Mouse (Mus musculus) neural tube, embryonic 14.5 days (tissue): ENCODE data around the gene Glyr1. TPM values are rescaled to one million over a fixed set of nuclear protein-coding genes. Genes with fewer than 3 reads are reported as not detected.

ENCODE experiments used
- ATAC-seq: fragments of 200-750 bp; cut with Nextera tagmentation; 2 replicates; pipeline ENCODE4 v1.8.0; 2017; ENCODE audit warnings: low read depth, mild to moderate bottlenecking, moderate TSS enrichment, moderate library complexity
- H3K27ac ChIP-seq: fragments of 300-500 bp; sonication (generic); 2 replicates; pipeline ENCODE4 v1.5.1; 2014; ENCODE audit warnings: low read depth, mild to moderate bottlenecking, control low read depth, low read length, moderate library complexity, mixed read lengths
- H3K27me3 ChIP-seq: fragments of 300-500 bp; sonication (generic); 2 replicates; pipeline ENCODE4 v1.6.1; 2014; ENCODE audit warnings: low read length; ENCODE audit not compliant: control insufficient read depth, insufficient read depth
- H3K36me3 ChIP-seq: fragments of 300-500 bp; sonication (generic); 2 replicates; pipeline ENCODE4 v1.6.1; 2014; ENCODE audit warnings: low read length, mixed read lengths; ENCODE audit not compliant: control insufficient read depth, insufficient read depth
- H3K4me1 ChIP-seq: fragments of 300-500 bp; sonication (generic); 2 replicates; pipeline ENCODE4 v1.6.1; 2014; ENCODE audit warnings: low read length; ENCODE audit not compliant: control insufficient read depth, insufficient read depth
- H3K4me2 ChIP-seq: fragments of 300-500 bp; sonication (generic); 2 replicates; pipeline ENCODE4 v1.6.1; 2014; ENCODE audit warnings: mild to moderate bottlenecking, low read depth, low read length, control low read depth
- H3K4me3 ChIP-seq: fragments of 300-500 bp; sonication (generic); 2 replicates; pipeline ENCODE4 v1.5.1; 2014; ENCODE audit warnings: low read depth, low read length, control low read depth, mixed read lengths
- H3K9ac ChIP-seq: fragments of 300-500 bp; sonication (generic); replicated peaks from 2 replicates; pipeline ENCODE4 v1.6.1; 2014; ENCODE audit warnings: low read depth, mild to moderate bottlenecking, control low read depth, low read length, mixed read lengths
- H3K9me3 ChIP-seq: fragments of 300-500 bp; sonication (generic); 2 replicates; pipeline ENCODE4 v1.6.1; 2016; ENCODE audit warnings: low read length; ENCODE audit not compliant: control insufficient read depth
- WGBS: fragments of 180-500 bp; shearing (Covaris S2); extraction: QIAGEN DNeasy Blood & Tissue Kit; methylation state at CpG from one replicate; pipeline ENCODE4 v1.1.7; 2014; 5-methylcytosine and 5-hydroxymethylcytosine counted together
- polyA plus RNA-seq: library from polyadenylated mRNA; unstranded; fragments of >200 nt; fragmentation: Nextera tagmentation; extraction: Ambion mirVana; gene quantifications from 2 replicates; pipeline ENCODE4 v1.2.1, GENCODE M21; 2014

Gene Glyr1
- polyA plus RNA-seq, 1 experiment from 2014 or later = 102 TPM

- Histone ChIP-seq H3K4me2 (no peak overlapping the region), H3K9me3 (no peaks in the 10 kb centered on the region), H3K36me3 (no peaks in the 10 kb centered on the region), H3K27ac (no peak overlapping the region), H3K4me1 (no peaks in the 10 kb centered on the region), H3K4me3 (no peak overlapping the region), H3K27me3 (no peaks in the 10 kb centered on the region), H3K9ac (no peak overlapping the region)
- no peak for ATAC-seq
- WGBS = 66% methylated on average over 3 of the region's 3 CpGs
Measured at GRCm38 (mm10) chr16:5000611-5001010, 49.1 kb downstream of the Glyr1 start.

DNA sequence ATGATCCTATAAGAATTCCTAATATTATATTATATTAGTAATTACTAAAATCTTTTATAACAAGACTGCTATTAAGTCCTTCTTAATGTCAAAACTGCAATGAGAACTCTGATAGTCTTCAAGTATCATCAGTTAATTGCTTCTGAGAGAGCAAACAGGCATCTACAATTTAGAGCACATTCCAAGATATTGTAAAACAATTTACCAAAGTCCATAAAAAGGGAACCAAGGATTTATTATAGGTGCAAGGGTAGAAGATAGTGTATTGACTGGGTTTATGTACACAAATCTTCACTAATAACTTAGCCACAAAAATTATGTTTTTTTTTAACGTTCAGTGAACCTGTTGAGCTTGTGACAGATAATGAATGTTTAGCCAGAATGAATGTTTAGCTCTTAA, 50.7 kb downstream of the Glyr1 start:
- H3K36me3 ChIP-seq = no peaks in the 10 kb centered on the region
- no peak overlapping the region for H3K9ac ChIP-seq
- no peak overlapping the region for H3K4me3 ChIP-seq
- H3K27me3 ChIP-seq = no peaks in the 10 kb centered on the region
- H3K9me3 ChIP-seq = no peaks in the 10 kb centered on the region
- H3K4me2 ChIP-seq = no peak overlapping the region
- WGBS = 73% methylated on average over 1 of the region's 1 CpGs
- no peaks in the 10 kb centered on the region for H3K4me1 ChIP-seq
- ATAC-seq = no peak
- no peak overlapping the region for H3K27ac ChIP-seq

GRCm38 (mm10) chr16:4997553-4997952, 52.1 kb downstream of the Glyr1 start, which contains the start of gene Sept12:
Gene Sept12, minus strand, starts transcription at chr16:4997852.
- Histone ChIP-seq H3K9ac (no peak within 1 kb of the TSS), H3K27ac (no peak within 1 kb of the TSS), H3K4me2 (no peak within 1 kb of the TSS), H3K9me3 (no peaks in the 10 kb centered on the region), H3K36me3 (no peaks in the 10 kb centered on the region), H3K27me3 (no peaks in the 10 kb centered on the region), H3K4me3 (no peak within 1 kb of the TSS), H3K4me1 (no peaks in the 10 kb centered on the region)
- 45% methylated on average over 3 of the region's 3 CpGs for WGBS
- ATAC-seq = no peak

- no peak overlapping the region for H3K9ac ChIP-seq
- WGBS = 89% methylated on average over 4 of the region's 4 CpGs
- no peak overlapping the region for H3K4me2 ChIP-seq
- H3K4me1 ChIP-seq = no peaks in the 10 kb centered on the region
- no peaks in the 10 kb centered on the region for H3K9me3 ChIP-seq
- H3K27me3 ChIP-seq = no peaks in the 10 kb centered on the region
- H3K4me3 ChIP-seq = no peak overlapping the region
- ATAC-seq = no peak
- H3K27ac ChIP-seq = no peak overlapping the region
- H3K36me3 ChIP-seq = no peaks in the 10 kb centered on the region
Measured at GRCm38 (mm10) chr16:4993276-4993675, 56.4 kb downstream of the Glyr1 start.

GRCm38 (mm10) chr16:4984717-4985116, 64.9 kb downstream of the Glyr1 start:
- Histone ChIP-seq H3K36me3 (no peaks in the 10 kb centered on the region), H3K9ac (no peak overlapping the region), H3K27ac (no peak overlapping the region), H3K9me3 (no peaks in the 10 kb centered on the region), H3K4me1 (no peaks in the 10 kb centered on the region), H3K27me3 (no peaks in the 10 kb centered on the region), H3K4me2 (no peak overlapping the region), H3K4me3 (no peak overlapping the region)
- 95% methylated on average over 12 of the region's 12 CpGs for WGBS
- ATAC-seq = no peak

DNA sequence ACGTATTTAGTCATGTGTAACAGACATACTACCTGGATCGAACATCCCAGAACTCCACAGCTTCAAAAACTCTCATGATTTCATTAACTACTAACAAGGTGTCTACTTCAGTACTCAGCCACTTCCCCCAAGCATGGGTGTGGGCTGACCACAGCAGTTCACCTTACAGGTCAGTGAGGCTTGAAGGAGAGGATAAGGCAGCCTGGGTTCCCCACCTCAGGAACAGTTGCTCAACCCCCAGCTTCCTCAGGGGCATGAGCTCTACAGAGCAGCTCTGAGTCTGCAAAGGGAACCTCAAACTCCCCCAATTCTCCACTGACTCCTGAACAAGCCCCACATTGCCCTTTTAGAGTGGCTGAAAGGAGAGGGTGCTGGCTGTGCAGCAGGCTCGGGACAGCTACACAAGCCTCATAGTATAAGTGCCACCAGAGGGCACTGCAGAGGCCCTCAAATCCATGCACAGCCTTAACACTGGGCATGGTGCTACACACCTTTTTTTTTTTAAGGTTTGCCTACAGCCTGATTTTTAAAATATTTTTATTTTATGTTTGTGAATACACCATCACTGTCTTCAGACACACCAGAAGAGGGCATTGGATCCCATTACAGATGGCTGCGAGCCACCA, 69.8 kb downstream of the Glyr1 start:
- no peaks in the 10 kb centered on the region for H3K9me3 ChIP-seq
- no peak for ATAC-seq
- H3K36me3 ChIP-seq = no peaks in the 10 kb centered on the region
- no peaks in the 10 kb centered on the region for H3K4me1 ChIP-seq
- H3K4me2 ChIP-seq = no peak overlapping the region
- H3K27me3 ChIP-seq = no peaks in the 10 kb centered on the region
- no peak overlapping the region for H3K9ac ChIP-seq
- 69% methylated on average over 4 of the region's 4 CpGs for WGBS
- H3K4me3 ChIP-seq = no peak overlapping the region
- no peak overlapping the region for H3K27ac ChIP-seq

DNA sequence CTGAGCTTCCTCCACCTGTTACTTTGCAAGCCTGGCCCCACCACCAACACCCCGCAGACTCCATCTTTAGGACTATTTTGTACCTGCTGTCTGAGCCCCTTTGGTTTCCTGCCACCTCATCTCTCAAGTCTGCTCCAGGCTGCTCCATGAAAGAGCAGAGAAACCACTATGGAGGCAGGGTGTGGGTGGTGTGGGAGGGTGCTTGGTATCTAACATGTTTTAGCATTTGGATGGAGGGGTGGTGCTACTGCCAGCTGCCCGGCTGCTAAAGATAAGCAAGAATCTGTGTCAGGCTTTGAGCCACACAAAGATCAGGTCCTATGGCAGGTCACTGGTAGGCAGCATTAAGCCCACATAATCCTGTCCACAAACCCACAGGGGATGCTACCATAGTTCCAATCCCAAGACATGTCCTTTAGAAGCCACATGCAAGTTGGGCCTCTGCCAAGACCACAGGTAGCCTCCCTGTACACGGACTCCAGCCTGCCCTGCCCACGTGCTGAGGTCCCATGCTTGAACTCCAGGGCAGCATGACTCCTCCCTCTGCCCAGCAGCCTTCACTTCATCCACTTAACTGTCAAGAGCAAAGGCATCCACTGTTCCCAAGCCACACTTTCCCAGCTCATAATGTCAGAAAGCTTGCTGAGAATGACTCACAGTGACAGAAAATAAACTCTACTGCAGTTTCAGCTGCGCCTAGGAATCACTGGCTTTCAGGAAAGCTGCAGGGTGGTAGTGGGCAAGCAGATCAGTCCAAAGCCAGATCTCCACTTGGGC, 71.2 kb downstream of the Glyr1 start:
- Histone ChIP-seq H3K4me1 (no peaks in the 10 kb centered on the region), H3K4me3 (no peak overlapping the region), H3K27ac (no peak overlapping the region), H3K4me2 (no peak overlapping the region), H3K9me3 (no peaks in the 10 kb centered on the region), H3K9ac (no peak overlapping the region), H3K27me3 (no peaks in the 10 kb centered on the region), H3K36me3 (no peaks in the 10 kb centered on the region)
- ATAC-seq = no peak
- 70% methylated on average over 5 of the region's 5 CpGs for WGBS

DNA sequence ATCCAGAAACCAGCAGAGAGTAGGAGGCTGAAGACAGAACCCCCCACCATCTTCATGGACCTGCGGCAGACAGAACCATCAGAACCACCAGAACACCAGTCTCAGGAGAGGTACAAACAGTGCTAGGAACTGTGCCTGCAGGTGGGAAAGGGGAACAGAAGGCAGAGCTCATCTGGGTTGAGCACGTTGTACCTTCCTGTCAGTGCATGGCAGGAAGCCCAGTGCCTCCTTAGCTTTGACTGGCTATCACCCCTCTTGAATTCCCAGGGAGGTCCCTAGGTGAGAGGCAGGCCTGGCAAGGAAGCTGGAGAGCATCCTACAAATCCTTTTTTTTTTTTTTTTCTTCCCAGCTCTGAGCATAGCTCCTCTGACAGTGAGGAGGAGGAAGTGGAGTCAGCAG, 73.5 kb downstream of the Glyr1 start:
- H3K9me3 ChIP-seq = no peaks in the 10 kb centered on the region
- H3K4me1 ChIP-seq = no peaks in the 10 kb centered on the region
- ATAC-seq = no peak
- H3K4me3 ChIP-seq = no peak overlapping the region
- no peaks in the 10 kb centered on the region for H3K36me3 ChIP-seq
- H3K4me2 ChIP-seq = no peak overlapping the region
- no peaks in the 10 kb centered on the region for H3K27me3 ChIP-seq
- no peak overlapping the region for H3K9ac ChIP-seq
- 83% methylated on average over 2 of the region's 2 CpGs for WGBS
- no peak overlapping the region for H3K27ac ChIP-seq

DNA sequence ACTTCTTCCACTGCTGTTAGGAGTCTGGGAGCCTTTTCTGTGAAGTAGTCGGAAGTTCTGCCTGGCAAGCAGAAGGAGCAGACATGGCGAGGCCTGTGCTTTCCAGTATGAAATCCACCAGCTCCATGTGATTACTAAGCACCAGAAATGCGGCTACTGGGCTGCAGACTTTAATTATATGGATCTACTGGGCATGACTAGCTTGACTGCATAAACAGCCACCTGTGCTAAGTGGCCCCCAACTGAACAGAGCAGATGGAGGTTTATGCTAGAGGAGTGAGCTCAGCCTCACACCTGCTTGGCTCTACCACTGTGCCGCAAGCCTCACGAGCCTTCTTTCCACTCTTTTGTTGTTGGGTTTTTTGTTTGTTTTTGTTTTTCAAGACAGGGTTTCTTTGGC, 75.1 kb downstream of the Glyr1 start:
- Histone ChIP-seq H3K4me2 (no peak overlapping the region), H3K9ac (no peak overlapping the region), H3K4me3 (no peak overlapping the region), H3K27ac (no peak overlapping the region), H3K9me3 (no peaks in the 10 kb centered on the region), H3K27me3 (no peaks in the 10 kb centered on the region), H3K36me3 (no peaks in the 10 kb centered on the region), H3K4me1 (no peaks in the 10 kb centered on the region)
- ATAC-seq = no peak
- WGBS = 72% methylated on average over 5 of the region's 5 CpGs
